Mouse (Mus musculus) forelimb bud, embryonic 11.5 days (tissue): ENCODE results near the gene Ank.

Source experiments
- DNase-seq: peaks from one replicate; pipeline ENCODE4 v3.0.0-alpha.2; 2012; ENCODE audit warnings: low read depth, low spot score

Gene Ank

GRCm38 (mm10) chr15:27536771-27537170 is 70.3 kb downstream of the Ank start:
- no peak for DNase-seq

GRCm38 (mm10) chr15:27537519-27538223 is 71.2 kb downstream of the Ank start:
- no peak for DNase-seq

GRCm38 (mm10) chr15:27539745-27540144 is 73.3 kb downstream of the Ank start:
- DNase-seq: no peak

GRCm38 (mm10) chr15:27545203-27545602 is 78.7 kb downstream of the Ank start:
- no peak for DNase-seq

- no peak for DNase-seq
Observed at GRCm38 (mm10) chr15:27548110-27548509, 81.6 kb downstream of the Ank start.

- DNase-seq: no peak
Observed at GRCm38 (mm10) chr15:27549071-27549470, 82.6 kb downstream of the Ank start.

- no peak for DNase-seq
Observed at GRCm38 (mm10) chr15:27549878-27550277, 83.4 kb downstream of the Ank start.

GRCm38 (mm10) chr15:27550358-27550992 is 84.0 kb downstream of the Ank start:
- DNase-seq: no peak

- DNase-seq: no peak
Observed at GRCm38 (mm10) chr15:27551117-27552114, 84.9 kb downstream of the Ank start.

GRCm38 (mm10) chr15:27552129-27552700 is 85.7 kb downstream of the Ank start:
- no peak for DNase-seq

- DNase-seq: no peak
Observed at GRCm38 (mm10) chr15:27553554-27553953, 87.1 kb downstream of the Ank start.

- DNase-seq: no peak
Observed at GRCm38 (mm10) chr15:27558456-27559147, 92.1 kb downstream of the Ank start.

GRCm38 (mm10) chr15:27560315-27560714 is 93.8 kb downstream of the Ank start:
- no peak for DNase-seq

- no peak for DNase-seq
Observed at GRCm38 (mm10) chr15:27564106-27565100, 97.9 kb downstream of the Ank start.

GRCm38 (mm10) chr15:27565626-27566185 is 99.2 kb downstream of the Ank start:
- DNase-seq: no peak

- DNase-seq: no peak
Observed at GRCm38 (mm10) chr15:27567356-27567755, 100.9 kb downstream of the Ank start.

GRCm38 (mm10) chr15:27568371-27568770 is 101.9 kb downstream of the Ank start:
- DNase-seq: no peak

- DNase-seq: peak; percentile 32
Observed at GRCm38 (mm10) chr15:27569924-27570323, 103.4 kb downstream of the Ank start.

- no peak for DNase-seq
Observed at GRCm38 (mm10) chr15:27570385-27570784, 103.9 kb downstream of the Ank start.

GRCm38 (mm10) chr15:27571179-27571578 is 104.7 kb downstream of the Ank start:
- DNase-seq: no peak
